Mouse (Mus musculus) large intestine, adult 2 months (tissue): Measurements from ENCODE around the gene Psmd13. TPM values are rescaled to one million over a fixed set of nuclear protein-coding genes. Genes with fewer than 3 reads are reported as not detected.
A peak's percentile ranks its signal among the peaks of the same experiment; 100 is the strongest.
"Not testable (repeated sequence)": the region's sequence is repeated elsewhere in the genome, so short reads cannot be mapped to it uniquely, and the experiment has no call there.

Experiments used
- DNase-seq: peaks from one replicate; pipeline ENCODE4 v3.0.0-alpha.2; 2012; ENCODE audit warnings: low read depth, low spot score
- WGBS: fragments of 180-500 bp; shearing (Covaris S2); methylation state at CpG from one replicate; pipeline ENCODE4 v1.1.7; 2018; 5-methylcytosine and 5-hydroxymethylcytosine counted together
- polyA plus RNA-seq: library from polyadenylated mRNA; depleted of rRNA; stranded (reverse); fragments of >200 nt; gene quantifications from 2 replicates; pipeline ENCODE4 v1.2.3, GENCODE M21; 2012

Gene Psmd13
- polyA plus RNA-seq, 1 experiment, result 79.6 TPM

GRCm38 (mm10) chr7:140855860-140856784 is 25.6 kb upstream of the Psmd13 start, which contains the start of gene Gm45785:
Gene Gm45785 (minus strand): TSS chr7:140856331.
- WGBS, result under 1% methylated on average over 51 of the region's 51 CpGs
- peak; percentile 92 for DNase-seq

GRCm38 (mm10) chr7:140856785-140857549 is 24.8 kb upstream of the Psmd13 start, which contains the start of gene Ric8a:
Gene Ric8a (plus strand): TSS chr7:140856957.
- DNase-seq, result peak; percentile 73
- WGBS, result under 1% methylated on average over 50 of the region's 50 CpGs

GRCm38 (mm10) chr7:140857550-140858505 is 23.9 kb upstream of the Psmd13 start, which contains the start of gene Bet1l:
Gene Bet1l (minus strand): TSS chr7:140857577.
- WGBS, result 16% methylated on average over 40 of the region's 40 CpGs
- DNase-seq, result no peak

- DNase-seq, result no peak
- 93% methylated on average over 8 of the region's 8 CpGs for WGBS
Observed at GRCm38 (mm10) chr7:140858746-140859145, 23.0 kb upstream of the Psmd13 start.

GRCm38 (mm10) chr7:140859997-140860396 is 21.8 kb upstream of the Psmd13 start:
- 79% methylated on average over 6 of the region's 6 CpGs for WGBS

GRCm38 (mm10) chr7:140860728-140861127 is 21.0 kb upstream of the Psmd13 start:
- 77% methylated on average over 5 of the region's 5 CpGs for WGBS
- no peak for DNase-seq

More at GRCm38 (mm10) chr7:140859997-140860396, 21.8 kb upstream of the Psmd13 start:
- no peak for DNase-seq

- DNase-seq, result no peak
- WGBS, result 92% methylated on average over 12 of the region's 12 CpGs
Observed at GRCm38 (mm10) chr7:140864761-140865160, 17.0 kb upstream of the Psmd13 start.

GRCm38 (mm10) chr7:140874224-140874623 is 7.5 kb upstream of the Psmd13 start:
- 87% methylated on average over 4 of the region's 4 CpGs for WGBS
- DNase-seq, result no peak

- DNase-seq, result no peak
- 84% methylated on average over 6 of the region's 6 CpGs for WGBS
Observed at GRCm38 (mm10) chr7:140877364-140877763, 4.4 kb upstream of the Psmd13 start.

GRCm38 (mm10) chr7:140879355-140879754 is 2.4 kb upstream of the Psmd13 start:
- no peak for DNase-seq
- 83% methylated on average over 7 of the region's 7 CpGs for WGBS

GRCm38 (mm10) chr7:140880419-140880818 is 1.3 kb upstream of the Psmd13 start:
- WGBS, result 58% methylated on average over 3 of the region's 3 CpGs
- no peak for DNase-seq

- WGBS, result 4% methylated on average over 8 of the region's 8 CpGs
- no peak for DNase-seq
Observed at GRCm38 (mm10) chr7:140880865-140881515, 778 bp upstream of the Psmd13 start.

- under 1% methylated on average over 12 of the region's 12 CpGs for WGBS
- no peak for DNase-seq
Observed at GRCm38 (mm10) chr7:140882469-140882803, 668 bp downstream of the Psmd13 start.

- 95% methylated on average over 16 of the region's 16 CpGs for WGBS
- not testable (repeated sequence) for DNase-seq
Observed at GRCm38 (mm10) chr7:140890636-140891035, 8.9 kb downstream of the Psmd13 start.

- no peak for DNase-seq
- WGBS, result 94% methylated on average over 7 of the region's 7 CpGs
Observed at GRCm38 (mm10) chr7:140894031-140894430, 12.3 kb downstream of the Psmd13 start.

- no peak for DNase-seq
- 87% methylated on average over 3 of the region's 3 CpGs for WGBS
Observed at GRCm38 (mm10) chr7:140894611-140895010, 12.8 kb downstream of the Psmd13 start.

GRCm38 (mm10) chr7:140897863-140898262 is 16.1 kb downstream of the Psmd13 start:
- DNase-seq, result no peak
- WGBS, result 89% methylated on average over 7 of the region's 7 CpGs

GRCm38 (mm10) chr7:140899121-140899520 is 17.4 kb downstream of the Psmd13 start:
- no peak for DNase-seq
- 66% methylated on average over 3 of the region's 3 CpGs for WGBS

GRCm38 (mm10) chr7:140900220-140900619 is 18.5 kb downstream of the Psmd13 start, which contains the start of gene Cox8b:
Gene Cox8b (minus strand): TSS chr7:140900446.
- WGBS, result 58% methylated on average over 10 of the region's 10 CpGs
- no peak for DNase-seq
